Mouse (Mus musculus) forebrain, embryonic 13.5 days (tissue): Measurements from ENCODE around the gene Scimp. TPM values are rescaled to one million over a fixed set of nuclear protein-coding genes. Genes with fewer than 3 reads are reported as not detected.

Source experiments
- ATAC-seq: fragments of 200-750 bp; cut with Nextera tagmentation; 2 replicates; pipeline ENCODE4 v1.8.0; 2017
- H3K27ac ChIP-seq: fragments of 300-500 bp; sonication (generic); 2 replicates; pipeline ENCODE4 v1.5.1; 2015; ENCODE audit warnings: inconsistent platforms, mild to moderate bottlenecking, moderate library complexity
- H3K27me3 ChIP-seq: fragments of 300-500 bp; sonication (generic); 2 replicates; pipeline ENCODE4 v1.6.1; 2015; ENCODE audit warnings: mild to moderate bottlenecking, inconsistent platforms
- H3K36me3 ChIP-seq: fragments of 300-500 bp; sonication (generic); 2 replicates; pipeline ENCODE4 v1.6.1; 2015; ENCODE audit warnings: mild to moderate bottlenecking, inconsistent platforms; ENCODE audit not compliant: poor library complexity, severe bottlenecking
- H3K4me1 ChIP-seq: fragments of 300-500 bp; sonication (generic); 2 replicates; pipeline ENCODE4 v1.6.1; 2015; ENCODE audit warnings: inconsistent platforms
- H3K4me2 ChIP-seq: fragments of 300-500 bp; sonication (generic); 2 replicates; pipeline ENCODE4 v1.6.1; 2015; ENCODE audit warnings: inconsistent platforms, mild to moderate bottlenecking, moderate library complexity
- H3K4me3 ChIP-seq: fragments of 300-500 bp; sonication (generic); 2 replicates; pipeline ENCODE4 v1.5.1; 2015; ENCODE audit warnings: mild to moderate bottlenecking, inconsistent platforms
- H3K9ac ChIP-seq: fragments of 300-500 bp; sonication (generic); 2 replicates; pipeline ENCODE4 v1.6.1; 2015; ENCODE audit warnings: mild to moderate bottlenecking, inconsistent platforms
- H3K9me3 ChIP-seq: fragments of 300-500 bp; sonication (generic); replicated peaks from 2 replicates; pipeline ENCODE4 v1.6.1; 2016; ENCODE audit warnings: inconsistent platforms
- WGBS: fragments of 180-500 bp; shearing (Covaris S2); methylation state at CpG from one replicate; pipeline ENCODE4 v1.1.7; 2015; 5-methylcytosine and 5-hydroxymethylcytosine counted together
- polyA plus RNA-seq: library from polyadenylated mRNA; unstranded; fragments of >200 nt; fragmentation: Nextera tagmentation; extraction: Ambion mirVana; gene quantifications from 2 replicates; pipeline ENCODE4 v1.2.1, GENCODE M21; 2015

Gene Scimp
- polyA plus RNA-seq, 1 experiment from 2014 or later = not detected

DNA sequence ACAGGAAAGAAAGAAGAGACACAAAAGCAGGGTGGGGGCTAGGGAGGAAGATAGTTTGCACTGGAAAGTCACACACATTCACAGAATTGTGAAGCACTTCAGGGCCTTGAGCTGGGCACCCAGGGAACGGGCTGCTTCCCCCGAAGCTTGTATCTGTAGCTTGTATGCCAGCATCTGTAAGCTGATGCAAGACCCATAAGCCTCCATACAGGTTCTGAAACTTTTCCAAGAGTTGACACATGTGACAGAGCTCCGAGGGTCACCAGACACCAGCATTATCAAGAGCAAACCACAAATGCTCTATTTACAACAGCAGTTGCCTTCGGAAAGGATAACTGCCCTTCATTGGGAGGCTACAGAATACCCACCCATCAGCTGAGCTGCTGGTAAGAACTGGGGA lies 4.8 kb downstream of the Scimp start:
- ATAC-seq = no peak
- H3K4me3 ChIP-seq = no peak overlapping the region
- H3K27ac ChIP-seq = no peak overlapping the region
- H3K9me3 ChIP-seq = no peaks in the 10 kb centered on the region
- no peak overlapping the region for H3K9ac ChIP-seq
- H3K4me1 ChIP-seq = no peaks in the 10 kb centered on the region
- 93% methylated on average over 4 of the region's 4 CpGs for WGBS
- H3K36me3 ChIP-seq = no peaks in the 10 kb centered on the region
- H3K4me2 ChIP-seq = no peak overlapping the region
- H3K27me3 ChIP-seq = no peaks in the 10 kb centered on the region

DNA sequence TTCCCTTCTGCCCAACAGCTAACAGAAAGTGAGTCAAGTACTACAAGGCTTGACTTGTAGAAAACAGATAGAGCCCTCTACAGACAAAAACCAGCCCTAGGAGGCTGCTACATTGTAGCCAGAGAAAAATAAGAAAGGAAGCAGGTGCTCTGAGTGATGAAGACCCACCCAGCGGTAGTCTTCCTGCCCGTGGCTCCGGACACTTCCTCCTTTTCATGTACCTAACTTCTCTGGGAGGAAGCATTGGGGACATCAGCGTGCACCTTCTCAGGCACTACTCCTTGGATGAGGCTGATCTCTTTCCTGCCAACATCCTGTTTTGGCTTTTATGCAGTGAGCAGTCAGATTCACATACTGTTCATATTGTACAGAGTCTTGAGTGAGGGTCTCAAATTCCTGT lies 5.7 kb downstream of the Scimp start:
- Histone ChIP-seq H3K9ac (no peak overlapping the region), H3K4me1 (no peaks in the 10 kb centered on the region), H3K36me3 (no peaks in the 10 kb centered on the region), H3K9me3 (no peaks in the 10 kb centered on the region), H3K4me2 (no peak overlapping the region), H3K4me3 (no peak overlapping the region), H3K27me3 (no peaks in the 10 kb centered on the region), H3K27ac (no peak overlapping the region)
- no peak for ATAC-seq
- WGBS = 85% methylated on average over 4 of the region's 4 CpGs

DNA sequence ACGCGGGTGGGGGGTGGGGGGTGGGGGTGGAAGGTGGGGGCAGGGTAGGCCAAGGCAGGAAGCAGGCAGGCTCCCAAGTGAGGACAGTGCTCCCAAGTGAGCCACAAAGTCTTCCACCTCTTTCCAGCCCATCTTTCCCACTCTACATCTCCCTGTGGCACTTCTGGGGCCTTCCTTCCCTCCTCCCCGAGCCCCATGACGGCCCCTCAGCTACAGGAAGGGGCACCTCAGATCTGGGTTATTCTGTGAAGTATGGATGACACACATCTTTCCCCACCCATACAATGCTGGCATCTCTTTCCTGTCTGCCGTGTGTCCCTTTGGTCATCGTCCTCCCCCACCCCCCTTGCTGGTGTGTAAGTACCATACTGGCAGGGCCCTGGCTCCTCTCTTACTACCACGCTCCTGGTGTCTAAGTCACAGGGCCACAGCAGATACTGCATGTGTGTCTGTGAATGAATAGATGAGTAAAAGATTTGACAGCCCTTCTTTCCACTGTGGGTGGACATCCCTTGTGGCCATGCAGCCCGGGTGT lies 6.7 kb downstream of the Scimp start:
- Histone ChIP-seq H3K4me1 (no peaks in the 10 kb centered on the region), H3K36me3 (no peaks in the 10 kb centered on the region), H3K9me3 (no peaks in the 10 kb centered on the region), H3K9ac (no peak overlapping the region), H3K27ac (no peak overlapping the region), H3K4me2 (no peak overlapping the region), H3K4me3 (no peak overlapping the region), H3K27me3 (no peaks in the 10 kb centered on the region)
- WGBS = 80% methylated on average over 8 of the region's 8 CpGs
- ATAC-seq = no peak

DNA sequence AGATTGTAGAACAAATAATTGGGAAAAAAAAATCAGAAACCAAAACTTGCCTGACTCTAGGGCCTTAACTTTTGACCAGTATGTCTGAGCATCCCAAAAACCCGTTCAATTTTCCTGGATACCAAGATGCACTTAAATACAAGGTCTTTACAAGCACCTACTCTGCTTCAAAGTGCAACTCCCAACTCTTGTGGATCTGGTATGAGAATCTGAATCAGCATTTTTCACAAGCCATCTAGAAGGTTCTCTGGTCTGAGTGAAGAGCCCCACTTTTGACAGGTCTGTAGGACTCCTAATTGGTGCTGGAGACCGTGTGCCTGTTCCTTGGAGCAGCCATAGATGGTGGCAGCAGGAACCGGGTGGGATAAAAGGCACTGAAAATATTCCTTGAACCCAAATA lies 8.0 kb downstream of the Scimp start:
- no peak overlapping the region for H3K9ac ChIP-seq
- no peak overlapping the region for H3K27ac ChIP-seq
- no peaks in the 10 kb centered on the region for H3K4me1 ChIP-seq
- WGBS = 86% methylated on average over 3 of the region's 3 CpGs
- no peak for ATAC-seq
- H3K4me3 ChIP-seq = no peak overlapping the region
- H3K27me3 ChIP-seq = no peaks in the 10 kb centered on the region
- no peaks in the 10 kb centered on the region for H3K36me3 ChIP-seq
- H3K9me3 ChIP-seq = no peaks in the 10 kb centered on the region
- no peak overlapping the region for H3K4me2 ChIP-seq

DNA sequence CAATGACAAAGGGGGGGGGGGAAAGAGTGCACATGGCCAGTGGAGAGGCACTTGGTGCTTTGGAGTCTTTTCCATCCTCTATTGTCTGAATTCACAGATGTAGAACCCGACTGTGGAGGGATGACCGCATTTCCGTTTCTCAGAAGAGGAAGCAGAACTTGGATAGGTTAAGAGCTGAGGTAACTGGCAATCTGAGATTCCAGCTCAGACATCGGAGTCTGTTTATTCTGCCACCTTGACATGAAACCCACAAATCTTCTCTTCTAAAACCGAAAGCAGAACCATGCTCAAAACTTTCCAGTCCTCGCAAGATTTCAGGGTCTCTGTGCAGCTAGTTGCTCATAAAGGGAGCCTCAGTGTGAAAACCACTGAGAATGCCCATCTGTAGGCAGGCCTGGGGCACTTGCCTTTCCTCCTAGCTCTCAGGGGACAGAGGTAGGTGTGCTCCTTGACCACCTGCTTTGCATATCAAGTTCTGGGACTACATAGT lies 8.6 kb downstream of the Scimp start:
- Histone ChIP-seq H3K4me1 (no peaks in the 10 kb centered on the region), H3K4me3 (no peak overlapping the region), H3K4me2 (no peak overlapping the region), H3K27me3 (no peaks in the 10 kb centered on the region), H3K9me3 (no peaks in the 10 kb centered on the region), H3K27ac (no peak overlapping the region), H3K9ac (no peak overlapping the region), H3K36me3 (no peaks in the 10 kb centered on the region)
- 88% methylated on average over 6 of the region's 6 CpGs for WGBS
- no peak for ATAC-seq

DNA sequence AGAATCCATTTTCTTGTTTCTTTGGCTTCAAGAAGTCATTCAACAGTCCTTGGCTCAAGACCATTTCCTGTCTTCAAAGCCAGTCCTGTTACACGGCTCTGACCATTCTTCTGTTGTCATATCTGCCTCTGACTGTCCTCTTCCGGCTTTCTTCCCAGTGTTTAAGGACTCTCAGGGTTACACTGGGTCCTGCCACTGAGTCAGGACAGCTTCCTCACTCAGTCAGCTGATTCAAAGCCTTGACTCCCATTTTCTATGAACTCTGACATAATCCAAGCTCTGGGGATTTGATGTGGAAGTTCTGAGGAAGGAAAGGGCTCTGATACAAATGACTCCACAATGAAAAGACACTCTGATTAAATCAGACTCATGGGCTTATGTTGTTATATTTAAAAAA lies 9.5 kb downstream of the Scimp start:
- H3K27ac ChIP-seq = no peak overlapping the region
- no peak overlapping the region for H3K4me2 ChIP-seq
- H3K4me1 ChIP-seq = no peaks in the 10 kb centered on the region
- H3K4me3 ChIP-seq = no peak overlapping the region
- no peaks in the 10 kb centered on the region for H3K27me3 ChIP-seq
- ATAC-seq = no peak
- no peak overlapping the region for H3K9ac ChIP-seq
- no peaks in the 10 kb centered on the region for H3K36me3 ChIP-seq
- WGBS = 69% methylated on average over 2 of the region's 2 CpGs
- no peaks in the 10 kb centered on the region for H3K9me3 ChIP-seq

DNA sequence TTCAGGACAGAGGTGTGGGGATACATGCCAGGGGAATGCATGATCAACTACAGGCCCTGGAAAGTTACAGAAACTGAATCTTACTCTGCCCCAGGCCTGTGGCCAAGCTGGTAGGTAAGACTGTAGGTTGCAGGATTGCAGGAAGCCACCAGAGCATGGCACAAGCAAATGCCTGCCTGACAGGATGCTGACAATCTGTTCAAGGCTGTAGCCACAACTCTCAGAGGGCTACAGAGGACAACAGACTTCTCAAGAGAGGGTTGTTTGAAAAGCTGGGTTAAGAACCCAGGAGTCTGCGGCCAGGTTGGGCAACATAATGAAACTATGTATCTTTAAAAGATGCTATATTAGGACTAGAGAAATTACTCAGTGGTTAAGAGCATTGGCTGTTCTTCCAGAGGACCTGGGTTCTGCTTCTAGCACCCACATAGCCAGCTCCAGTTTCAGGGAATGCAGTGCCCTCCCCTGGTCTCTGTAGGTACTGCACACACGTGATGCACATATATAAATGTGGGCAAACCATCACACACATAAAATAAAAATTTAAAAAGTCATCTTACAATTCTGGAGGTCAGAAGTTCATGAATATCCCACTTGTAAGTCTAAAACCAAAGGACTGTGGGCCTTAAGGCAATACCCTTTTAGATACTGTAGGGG lies 10.1 kb downstream of the Scimp start:
- Histone ChIP-seq H3K4me1 (no peaks in the 10 kb centered on the region), H3K4me2 (no peak overlapping the region), H3K36me3 (no peaks in the 10 kb centered on the region), H3K27ac (no peak overlapping the region), H3K9me3 (no peaks in the 10 kb centered on the region), H3K27me3 (no peaks in the 10 kb centered on the region), H3K9ac (no peak overlapping the region), H3K4me3 (no peak overlapping the region)
- WGBS = 91% methylated on average over 2 of the region's 2 CpGs
- ATAC-seq = no peak

DNA sequence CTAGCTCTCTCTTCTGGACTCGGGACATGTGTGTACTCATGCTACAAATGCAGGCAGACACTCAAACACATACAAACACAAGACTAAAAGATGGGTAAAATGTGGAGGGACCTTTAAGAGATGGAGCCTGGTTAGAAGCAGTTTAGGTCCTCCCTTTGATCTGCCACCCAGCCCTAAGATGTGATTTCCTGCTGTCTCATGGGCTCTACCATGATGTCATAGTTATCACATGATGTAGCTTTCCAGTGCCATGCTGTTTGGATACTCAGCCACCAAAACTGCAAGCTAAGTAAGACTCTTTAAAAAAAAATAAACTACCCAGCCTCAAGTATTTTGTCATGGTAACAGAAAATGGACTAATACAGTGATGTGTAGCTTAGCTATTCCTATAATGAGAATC lies 20.0 kb downstream of the Scimp start:
- Histone ChIP-seq H3K9ac (no peak overlapping the region), H3K9me3 (no peaks in the 10 kb centered on the region), H3K27ac (no peak overlapping the region), H3K4me1 (no peaks in the 10 kb centered on the region), H3K27me3 (no peaks in the 10 kb centered on the region), H3K4me2 (no peak overlapping the region), H3K36me3 (no peaks in the 10 kb centered on the region), H3K4me3 (no peak overlapping the region)
- WGBS = 95% methylated on average over 1 of the region's 1 CpGs
- ATAC-seq = no peak

DNA sequence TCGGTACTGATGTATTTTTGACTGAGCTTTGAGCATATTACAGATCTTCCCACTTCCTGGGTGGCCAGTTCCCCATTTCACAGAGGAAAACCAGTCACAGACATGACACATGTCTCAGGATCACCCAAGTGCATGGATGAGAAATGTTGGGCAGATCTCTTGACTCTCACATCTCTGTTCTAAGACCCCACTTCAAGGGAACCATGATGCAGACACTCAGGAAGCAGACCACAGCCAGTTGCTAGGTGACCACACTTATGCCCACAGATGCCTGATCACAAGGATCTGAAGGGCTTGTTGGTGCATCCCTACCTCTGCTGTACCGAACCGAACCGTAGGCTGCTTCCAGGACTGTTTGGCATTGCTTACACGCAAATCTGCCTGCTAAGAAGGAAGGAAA lies 20.7 kb downstream of the Scimp start:
- no peaks in the 10 kb centered on the region for H3K27me3 ChIP-seq
- H3K36me3 ChIP-seq = no peaks in the 10 kb centered on the region
- no peaks in the 10 kb centered on the region for H3K9me3 ChIP-seq
- ATAC-seq = no peak
- no peak overlapping the region for H3K4me2 ChIP-seq
- no peaks in the 10 kb centered on the region for H3K4me1 ChIP-seq
- no peak overlapping the region for H3K4me3 ChIP-seq
- no peak overlapping the region for H3K9ac ChIP-seq
- WGBS = 91% methylated on average over 5 of the region's 5 CpGs
- no peak overlapping the region for H3K27ac ChIP-seq

DNA sequence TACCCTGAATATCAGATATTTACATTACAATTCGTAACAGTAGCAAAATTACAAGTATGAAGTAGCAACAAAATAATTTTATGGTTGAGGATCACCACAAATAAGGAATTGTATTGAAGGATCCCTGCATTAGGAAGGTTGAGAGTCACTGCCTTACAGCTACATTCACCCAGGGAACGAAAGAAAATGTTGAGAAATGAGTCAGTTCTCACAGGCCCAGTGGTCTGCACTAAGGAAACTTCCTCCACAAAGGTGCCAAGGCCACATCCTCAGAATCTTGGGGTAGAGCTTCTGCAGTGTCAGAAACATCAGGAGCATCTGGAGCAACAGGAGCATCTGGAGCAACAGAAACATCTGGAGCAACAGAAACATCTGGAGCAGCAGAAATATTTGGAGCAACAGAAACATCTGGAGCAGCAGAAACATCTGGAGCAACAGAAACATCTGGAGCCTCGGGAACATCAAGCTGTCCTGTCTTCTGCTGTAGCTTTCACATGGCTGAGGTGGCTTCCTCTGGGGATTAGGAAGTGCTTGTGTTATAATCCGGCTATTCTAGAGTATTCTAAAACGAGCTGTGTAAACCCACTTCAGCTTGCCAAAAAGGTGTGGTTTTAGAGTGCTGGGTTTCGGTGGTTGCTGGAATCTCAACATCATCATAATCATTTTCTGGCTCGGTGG lies 21.4 kb downstream of the Scimp start:
- Histone ChIP-seq H3K27me3 (no peaks in the 10 kb centered on the region), H3K4me1 (no peaks in the 10 kb centered on the region), H3K9ac (no peak overlapping the region), H3K9me3 (no peaks in the 10 kb centered on the region), H3K4me2 (no peak overlapping the region), H3K27ac (no peak overlapping the region), H3K36me3 (no peaks in the 10 kb centered on the region), H3K4me3 (no peak overlapping the region)
- ATAC-seq = no peak
- WGBS = 76% methylated on average over 7 of the region's 7 CpGs

DNA sequence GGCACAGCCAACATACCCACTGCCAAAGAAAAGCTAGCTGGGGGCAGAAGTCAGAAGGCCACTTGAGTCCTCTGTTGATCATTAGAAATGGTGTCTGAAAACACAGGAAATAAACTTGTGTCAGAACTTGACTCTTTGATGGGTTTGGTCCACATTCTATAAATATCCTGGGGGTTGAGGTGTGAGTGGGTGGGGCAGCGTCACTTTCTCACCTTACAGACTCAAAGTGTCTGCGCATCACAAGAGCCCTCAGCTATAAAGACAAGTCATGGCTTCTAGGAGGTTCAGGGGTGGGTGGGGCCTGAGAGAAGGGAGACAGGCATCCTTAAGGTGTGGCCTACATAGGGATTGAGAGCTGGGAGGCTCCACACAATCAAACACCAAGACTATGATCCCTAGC lies 22.0 kb downstream of the Scimp start:
- no peaks in the 10 kb centered on the region for H3K27me3 ChIP-seq
- H3K4me1 ChIP-seq = no peaks in the 10 kb centered on the region
- H3K9ac ChIP-seq = no peak overlapping the region
- no peaks in the 10 kb centered on the region for H3K36me3 ChIP-seq
- ATAC-seq = no peak
- H3K9me3 ChIP-seq = no peaks in the 10 kb centered on the region
- WGBS = 91% methylated on average over 2 of the region's 2 CpGs
- no peak overlapping the region for H3K4me3 ChIP-seq
- no peak overlapping the region for H3K4me2 ChIP-seq
- no peak overlapping the region for H3K27ac ChIP-seq

DNA sequence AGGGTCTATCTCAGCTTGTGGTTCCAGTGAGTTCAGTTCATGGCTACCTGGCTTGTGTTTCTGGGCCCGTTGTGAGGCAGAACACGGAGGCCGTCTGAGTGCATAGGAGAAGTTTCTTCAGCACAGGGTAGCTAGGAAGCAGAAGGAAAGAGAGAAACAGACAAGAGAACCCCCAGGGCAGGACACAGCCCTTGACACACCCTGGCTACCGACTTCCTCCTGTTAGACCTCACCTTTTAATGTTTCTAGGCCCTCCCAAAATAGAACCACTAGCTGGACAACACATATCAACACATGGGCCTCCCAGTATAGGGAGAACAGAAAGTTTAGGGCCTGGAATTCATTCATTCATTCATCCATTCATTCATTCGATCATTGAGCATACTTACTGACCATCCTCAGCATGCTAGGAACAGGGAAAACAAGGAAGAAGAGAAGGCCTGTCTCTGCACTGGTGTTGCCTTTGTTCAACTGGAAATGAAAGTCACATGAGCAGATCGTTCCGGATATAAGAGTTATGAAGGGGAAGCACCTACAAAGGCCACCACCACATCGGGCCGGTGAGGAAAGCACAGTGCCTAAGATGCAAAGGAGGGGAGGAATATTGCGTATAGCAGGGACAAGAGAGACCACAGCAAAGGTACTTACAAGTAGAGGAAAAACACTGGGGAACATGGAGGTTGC lies 23.3 kb downstream of the Scimp start:
- no peak for ATAC-seq
- Histone ChIP-seq H3K4me1 (no peaks in the 10 kb centered on the region), H3K9ac (no peak overlapping the region), H3K36me3 (no peaks in the 10 kb centered on the region), H3K27ac (no peak overlapping the region), H3K27me3 (no peaks in the 10 kb centered on the region), H3K4me2 (no peak overlapping the region), H3K4me3 (no peak overlapping the region), H3K9me3 (no peaks in the 10 kb centered on the region)
- WGBS = 87% methylated on average over 10 of the region's 10 CpGs
